Mouse (Mus musculus) left cerebral cortex, adult 18-20 months (tissue): ENCODE measurements around the gene Cabp2. TPM values are rescaled to one million over a fixed set of nuclear protein-coding genes. Genes with fewer than 3 reads are reported as not detected.
"Not testable (repeated sequence)": the region's sequence is repeated elsewhere in the genome, so short reads cannot be mapped to it uniquely, and the experiment has no call there.

ENCODE experiments used
- DNase-seq, 2 experiments: peaks; one replicate each; pipeline ENCODE4 v3.0.0; 2021 to 2022; ENCODE audit warnings: low spot score in 2 of 2, mixed read lengths in 1 of 2
- total RNA-seq, 2 experiments: library from RNA; stranded (reverse); gene quantifications; 2 replicates each; pipeline ENCODE4 v1.2.3; 2021

The Cabp2 gene
- total RNA-seq, 2 experiments from 2014 or later: not detected

DNA sequence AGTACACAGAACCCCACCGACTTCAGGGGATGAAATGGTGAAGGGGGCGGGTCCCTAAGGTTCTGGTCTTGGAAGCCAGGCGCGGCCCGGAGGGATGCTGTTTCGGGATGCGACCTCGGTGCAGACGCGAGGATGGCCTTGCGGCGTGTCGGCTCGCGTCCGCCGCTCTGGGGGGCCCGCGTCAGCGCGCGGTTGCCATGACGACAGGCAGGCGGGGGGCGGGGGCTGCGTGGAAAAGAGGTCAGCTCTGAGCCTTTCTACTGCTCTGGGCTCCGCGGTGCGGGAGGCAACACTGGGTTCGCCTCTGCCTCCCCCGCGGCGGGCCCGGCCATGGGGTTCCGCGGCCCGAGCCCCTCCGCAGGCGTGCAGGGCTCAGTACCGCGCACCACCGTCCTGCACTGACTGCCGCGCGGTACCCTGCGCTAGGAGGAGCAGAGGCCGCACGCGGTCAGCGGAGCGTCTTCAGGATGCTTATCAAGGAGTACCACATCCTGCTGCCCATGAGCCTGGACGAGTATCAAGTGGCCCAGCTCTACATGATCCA, 19.4 kb downstream of the Cabp2 start:
- peak; percentile 72 to 78 for DNase-seq

DNA sequence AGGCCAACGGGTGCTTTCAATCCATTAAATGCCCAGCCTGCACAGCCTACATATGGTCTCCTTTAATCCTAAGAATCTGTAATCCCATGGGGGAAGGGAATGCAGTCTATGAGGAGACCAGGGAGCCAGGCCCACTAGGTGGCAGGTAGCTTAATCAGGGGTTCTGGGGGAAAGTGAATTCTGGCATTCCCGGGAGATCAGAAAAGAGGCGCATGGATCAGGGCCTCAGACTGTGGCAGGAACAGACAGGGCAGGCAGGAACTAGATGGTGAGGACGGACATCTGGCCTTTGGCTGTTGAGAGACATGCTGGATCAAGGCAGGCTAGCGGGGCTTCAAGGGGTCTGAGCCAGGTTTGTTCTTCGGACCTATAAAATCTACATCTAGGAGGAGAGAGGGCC, 20.1 kb downstream of the Cabp2 start:
- DNase-seq: no peak

GRCm38 (mm10) chr19:4102049-4102448, 20.7 kb downstream of the Cabp2 start:
- DNase-seq: no peak

DNA sequence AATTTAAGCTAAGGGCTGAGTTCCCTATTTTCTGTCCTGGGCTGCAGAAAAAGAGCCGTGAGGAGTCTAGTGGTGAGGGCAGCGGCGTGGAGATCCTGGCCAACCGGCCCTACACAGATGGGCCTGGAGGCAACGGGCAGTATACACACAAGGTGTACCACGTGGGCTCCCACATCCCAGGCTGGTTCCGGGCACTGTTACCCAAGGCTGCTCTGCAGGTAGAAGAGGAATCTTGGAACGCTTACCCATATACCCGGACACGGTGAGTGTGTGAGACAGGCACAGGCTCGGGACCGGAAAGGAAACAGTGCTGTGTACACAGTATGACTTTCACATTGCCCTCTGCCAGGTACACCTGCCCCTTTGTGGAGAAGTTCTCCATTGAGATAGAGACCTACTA, 21.2 kb downstream of the Cabp2 start:
- no peak for DNase-seq

GRCm38 (mm10) chr19:4103294-4103693, 21.9 kb downstream of the Cabp2 start:
- no peak for DNase-seq

DNA sequence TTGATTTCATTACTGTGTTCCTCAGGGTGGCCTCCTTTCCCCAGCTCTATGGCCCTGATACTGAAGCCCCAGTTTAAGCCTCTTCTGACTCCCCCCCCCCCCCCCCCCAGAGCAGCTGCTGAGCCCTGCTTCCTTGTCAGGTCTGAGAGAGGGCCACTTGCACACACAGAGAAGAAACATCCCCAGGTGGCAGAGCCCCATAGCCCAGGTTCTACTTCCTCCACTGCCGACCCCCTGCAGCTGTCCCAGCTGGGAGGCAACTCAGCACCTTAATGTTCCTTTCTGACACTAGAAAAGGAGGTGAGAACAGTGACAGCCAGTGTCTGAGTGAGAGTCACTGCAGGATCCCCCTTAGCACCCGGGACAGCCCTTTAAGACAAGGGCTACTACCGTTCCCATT, 22.4 kb downstream of the Cabp2 start:
- DNase-seq: no peak

DNA sequence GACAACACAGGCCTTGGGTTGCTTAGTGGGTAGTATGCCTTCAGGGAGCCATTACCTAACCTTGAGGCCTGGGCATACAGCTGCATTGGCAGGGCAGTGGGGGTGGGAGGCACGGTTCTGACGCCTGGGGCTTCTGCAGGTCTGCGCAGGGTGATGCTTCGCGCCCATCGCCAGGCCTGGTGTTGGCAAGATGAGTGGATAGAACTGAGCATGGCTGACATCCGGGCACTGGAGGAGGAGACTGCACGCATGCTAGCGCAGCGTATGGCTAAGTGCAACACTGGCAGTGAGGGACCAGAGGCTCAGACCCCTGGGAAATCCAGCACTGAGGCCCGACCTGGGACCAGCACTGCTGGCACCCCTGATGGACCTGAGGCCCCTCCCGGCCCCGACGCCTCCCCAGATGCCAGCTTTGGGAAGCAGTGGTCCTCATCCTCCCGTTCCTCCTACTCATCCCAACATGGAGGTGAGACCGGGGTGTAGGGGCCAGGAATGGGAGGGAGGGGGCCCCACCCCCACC, 23.4 kb downstream of the Cabp2 start:
- no peak for DNase-seq

GRCm38 (mm10) chr19:4106654-4107053, 25.3 kb downstream of the Cabp2 start:
- no peak for DNase-seq

GRCm38 (mm10) chr19:4108535-4108934, 27.2 kb downstream of the Cabp2 start:
- no peak for DNase-seq

- no peak for DNase-seq
Observed at GRCm38 (mm10) chr19:4112063-4112960, 30.9 kb downstream of the Cabp2 start.

DNA sequence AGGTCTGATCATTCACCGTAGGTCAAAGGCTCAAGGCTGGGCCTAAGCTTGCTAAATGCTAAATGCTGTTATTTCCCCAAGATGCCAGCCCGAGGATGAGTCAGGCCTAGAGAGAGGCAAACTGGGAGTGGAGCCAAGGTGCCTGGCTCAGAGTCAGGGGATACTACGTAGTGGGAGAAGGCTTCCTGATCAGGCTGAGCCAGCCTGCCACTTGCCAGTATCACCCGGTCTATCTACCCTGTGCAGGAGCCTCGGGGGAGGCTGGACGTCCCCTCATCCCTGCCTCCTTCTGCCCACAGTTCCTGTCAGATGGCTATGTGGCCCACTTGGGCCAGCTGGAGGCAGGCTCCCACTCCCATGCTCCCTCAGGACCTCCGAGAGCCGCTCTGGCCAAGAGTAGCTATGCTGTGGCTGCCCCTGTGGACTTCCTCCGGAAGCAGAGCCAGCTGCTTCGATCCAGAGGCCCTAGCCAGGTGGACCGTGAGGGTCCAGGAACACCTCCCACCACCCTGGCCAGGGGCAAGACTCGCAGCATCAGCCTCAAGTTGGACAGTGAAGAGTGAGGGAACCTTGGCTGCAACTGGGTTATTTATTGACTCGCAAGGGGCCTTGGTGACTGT, 31.9 kb downstream of the Cabp2 start:
- DNase-seq: peak; percentile 87 to 90

- no peak for DNase-seq
Observed at GRCm38 (mm10) chr19:4113806-4114230, 32.4 kb downstream of the Cabp2 start.

GRCm38 (mm10) chr19:4114551-4114950, 33.2 kb downstream of the Cabp2 start:
- DNase-seq: no peak

DNA sequence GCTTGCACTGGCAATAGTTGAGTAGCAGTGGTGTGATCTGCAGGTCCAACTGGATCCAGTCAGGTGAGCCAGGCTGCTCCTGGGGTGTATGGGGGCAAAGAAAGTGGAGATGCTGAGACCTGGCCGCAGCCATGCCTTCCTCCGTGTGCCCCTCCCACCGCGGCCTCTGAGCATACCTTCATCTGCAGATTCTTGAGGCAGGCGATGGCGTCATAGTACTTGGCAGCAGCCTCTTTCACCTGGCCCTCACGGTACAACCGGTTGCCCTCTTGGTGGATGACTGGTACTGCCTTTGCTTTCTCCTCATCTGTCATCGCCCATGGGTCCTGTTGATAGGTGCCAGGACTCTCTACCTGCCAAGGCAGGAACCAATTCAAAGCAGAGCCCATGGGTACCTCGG, 33.8 kb downstream of the Cabp2 start:
- DNase-seq: no peak

GRCm38 (mm10) chr19:4115816-4116215, 34.4 kb downstream of the Cabp2 start:
- DNase-seq: no peak

GRCm38 (mm10) chr19:4117006-4117405, 35.6 kb downstream of the Cabp2 start:
- no peak for DNase-seq

GRCm38 (mm10) chr19:4118350-4118749, 37.0 kb downstream of the Cabp2 start:
- DNase-seq: no peak

GRCm38 (mm10) chr19:4119716-4120487, 38.5 kb downstream of the Cabp2 start:
- no peak for DNase-seq

GRCm38 (mm10) chr19:4120496-4120895, 39.1 kb downstream of the Cabp2 start:
- no peak for DNase-seq

GRCm38 (mm10) chr19:4121097-4121805, 39.9 kb downstream of the Cabp2 start:
- peak; percentile 97 to 98 for DNase-seq

DNA sequence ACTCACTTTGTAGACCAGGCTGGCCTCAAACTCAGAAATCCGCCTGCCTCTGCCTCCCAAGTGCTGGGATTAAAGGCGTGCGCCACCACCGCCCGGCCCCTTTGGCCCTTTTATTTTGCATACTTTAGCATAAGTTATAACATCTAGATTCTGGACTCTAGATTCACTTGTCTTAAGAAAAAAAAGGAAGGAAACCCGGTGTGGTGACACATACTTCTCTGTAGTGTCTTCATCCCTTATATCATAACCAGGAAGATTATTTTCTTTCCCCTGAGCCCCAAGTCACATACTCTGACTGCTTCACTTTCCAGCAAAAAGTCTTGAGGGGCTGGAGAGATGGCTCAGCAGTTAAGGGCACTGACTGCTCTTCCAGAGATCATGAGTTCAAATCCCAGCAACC, 40.5 kb downstream of the Cabp2 start:
- DNase-seq: not testable (repeated sequence)
